Mouse (Mus musculus) T-cell, adult 2 months (primary cell): ENCODE measurements around the gene Nos3.
A peak's percentile ranks its signal among the peaks of the same experiment; 100 is the strongest.
"Not testable (repeated sequence)": the region's sequence is repeated elsewhere in the genome, so short reads cannot be mapped to it uniquely, and the experiment has no call there.

Source experiments
- DNase-seq: peaks from one replicate; pipeline ENCODE4 v3.0.0; 2022; ENCODE audit warnings: low spot score

Gene Nos3

GRCm38 (mm10) chr5:24374666-24375328 lies 10.2 kb downstream of the Nos3 start:
- no peak for DNase-seq

- no peak for DNase-seq
Measured at GRCm38 (mm10) chr5:24378700-24379099, 14.1 kb downstream of the Nos3 start.

DNA sequence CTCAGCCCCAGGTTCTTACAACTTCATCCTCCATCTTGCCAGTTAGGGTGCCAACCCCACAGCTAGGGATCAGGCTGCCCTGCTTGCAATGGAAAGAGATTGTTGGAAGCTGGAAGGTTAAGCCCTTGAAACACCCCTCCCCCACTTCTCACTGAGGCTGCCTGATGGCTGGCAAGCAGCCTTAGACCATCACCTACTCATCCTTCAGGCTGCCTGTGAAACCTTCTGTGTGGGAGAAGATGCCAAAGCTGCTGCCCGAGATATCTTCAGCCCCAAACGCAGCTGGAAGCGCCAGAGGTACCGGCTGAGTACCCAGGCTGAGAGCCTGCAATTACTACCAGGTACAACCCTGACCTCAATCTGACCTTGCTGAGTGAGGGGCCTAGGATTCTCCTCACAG lies 14.9 kb downstream of the Nos3 start:
- no peak for DNase-seq

DNA sequence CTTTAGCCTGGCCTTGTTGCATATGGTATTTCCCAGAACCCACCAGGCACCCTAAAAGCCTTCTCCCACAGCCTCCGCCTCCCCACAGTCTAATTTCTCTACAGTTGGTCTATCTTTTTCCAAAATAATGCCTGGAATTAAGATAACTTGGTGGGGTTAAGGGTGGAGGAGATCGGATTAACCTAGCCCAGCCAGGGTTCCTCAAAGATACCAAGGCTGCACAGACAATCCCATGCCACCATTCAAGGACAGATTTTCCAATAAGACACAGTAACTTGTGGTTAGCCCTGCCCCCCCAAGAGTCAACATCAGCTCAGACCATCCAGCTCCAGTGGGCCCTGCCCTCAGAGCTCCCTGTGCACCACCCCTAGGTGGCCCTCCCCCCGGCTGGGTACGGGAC lies 15.9 kb downstream of the Nos3 start:
- DNase-seq, result no peak

- no peak for DNase-seq
Measured at GRCm38 (mm10) chr5:24381486-24381885, 16.9 kb downstream of the Nos3 start.

- no peak for DNase-seq
Measured at GRCm38 (mm10) chr5:24381988-24382387, 17.4 kb downstream of the Nos3 start.

- peak; percentile 90 for DNase-seq
Measured at GRCm38 (mm10) chr5:24383026-24383859, 18.6 kb downstream of the Nos3 start.

- no peak for DNase-seq
Measured at GRCm38 (mm10) chr5:24384407-24384806, 19.8 kb downstream of the Nos3 start.

- no peak for DNase-seq
Measured at GRCm38 (mm10) chr5:24385374-24385773, 20.8 kb downstream of the Nos3 start.

GRCm38 (mm10) chr5:24385887-24386550 lies 21.4 kb downstream of the Nos3 start:
- no peak for DNase-seq

DNA sequence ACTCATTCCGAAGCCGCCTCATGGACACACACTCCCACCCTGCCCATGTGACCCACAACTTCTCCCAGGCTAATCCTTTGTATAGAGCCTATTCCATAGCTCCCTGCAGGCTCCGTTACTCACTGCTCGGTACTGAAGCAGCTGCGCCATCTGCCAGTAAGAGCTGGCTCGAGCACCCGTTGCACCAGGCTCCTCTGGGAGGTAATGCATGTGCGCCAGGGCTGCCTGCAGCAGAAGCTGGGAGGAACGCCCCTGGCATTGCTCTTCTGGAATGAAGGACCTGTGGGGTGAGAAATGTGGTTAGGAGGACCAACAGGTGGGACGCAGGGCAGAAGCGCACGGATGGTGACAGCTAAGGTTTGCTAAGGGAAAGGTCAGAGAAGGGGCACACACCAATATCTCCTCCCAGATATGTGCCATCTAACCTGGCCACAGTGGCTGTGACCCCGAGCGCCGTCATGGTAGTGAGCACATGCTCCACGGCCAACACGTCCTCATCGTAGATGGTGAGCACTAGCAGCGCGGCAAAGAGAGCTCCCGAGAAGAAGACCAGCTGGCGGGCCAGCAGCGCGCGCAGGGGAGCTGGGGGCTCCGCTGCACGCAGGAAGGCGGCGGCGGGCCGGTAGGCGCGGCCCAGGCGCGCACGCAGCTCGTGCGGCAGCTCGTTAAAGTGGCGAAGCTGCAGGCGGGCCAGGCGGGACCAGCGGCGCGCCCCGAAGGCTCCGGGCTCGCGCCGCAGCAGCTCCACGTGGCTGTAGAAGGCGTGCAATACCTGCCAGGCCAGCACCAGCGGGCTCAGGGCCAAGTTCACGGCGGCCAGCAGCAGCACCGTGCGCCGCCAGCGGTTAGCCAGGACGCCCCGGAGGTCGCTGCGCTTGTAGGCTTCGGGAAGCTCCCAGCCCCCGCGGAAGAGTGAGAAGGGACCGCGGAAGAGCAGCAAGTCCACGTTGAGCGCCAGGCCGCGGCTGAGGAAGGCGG lies 22.9 kb downstream of the Nos3 start:
- peak; percentile 34 for DNase-seq

GRCm38 (mm10) chr5:24388246-24388915 lies 23.8 kb downstream of the Nos3 start:
- no peak for DNase-seq

- DNase-seq, result peak; percentile 32
Measured at GRCm38 (mm10) chr5:24389011-24389657, 24.5 kb downstream of the Nos3 start.

- no peak for DNase-seq
Measured at GRCm38 (mm10) chr5:24389658-24390020, 25.0 kb downstream of the Nos3 start.

- DNase-seq, result no peak
Measured at GRCm38 (mm10) chr5:24391864-24392263, 27.3 kb downstream of the Nos3 start, which contains the start of gene Atg9b. TSS of gene Atg9b (minus strand) at chr5:24392143.

DNA sequence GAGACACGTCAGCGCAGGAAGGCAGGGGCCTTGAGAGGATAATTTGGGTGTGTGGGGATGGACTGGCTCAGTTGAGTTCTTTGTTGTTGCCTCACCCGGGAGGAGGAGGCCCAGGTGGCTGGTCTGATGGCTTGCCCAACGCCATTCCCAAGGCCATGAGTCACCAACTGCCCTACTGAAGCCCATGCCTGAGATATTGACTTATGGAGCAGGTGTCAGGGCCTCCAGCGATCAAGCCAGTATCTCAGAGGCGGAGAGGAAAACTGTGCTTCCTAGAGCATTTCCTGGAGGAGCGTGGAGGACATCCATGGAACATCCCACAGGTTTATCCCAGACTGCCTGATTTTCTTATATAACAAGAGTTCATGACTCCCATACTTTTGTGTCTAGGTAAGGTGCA lies 28.1 kb downstream of the Nos3 start:
- no peak for DNase-seq

- DNase-seq, result peak; percentile 85
Measured at GRCm38 (mm10) chr5:24393392-24393997, 28.9 kb downstream of the Nos3 start, which contains the start of gene Abcb8. TSS of gene Abcb8 (plus strand) at chr5:24393663.

DNA sequence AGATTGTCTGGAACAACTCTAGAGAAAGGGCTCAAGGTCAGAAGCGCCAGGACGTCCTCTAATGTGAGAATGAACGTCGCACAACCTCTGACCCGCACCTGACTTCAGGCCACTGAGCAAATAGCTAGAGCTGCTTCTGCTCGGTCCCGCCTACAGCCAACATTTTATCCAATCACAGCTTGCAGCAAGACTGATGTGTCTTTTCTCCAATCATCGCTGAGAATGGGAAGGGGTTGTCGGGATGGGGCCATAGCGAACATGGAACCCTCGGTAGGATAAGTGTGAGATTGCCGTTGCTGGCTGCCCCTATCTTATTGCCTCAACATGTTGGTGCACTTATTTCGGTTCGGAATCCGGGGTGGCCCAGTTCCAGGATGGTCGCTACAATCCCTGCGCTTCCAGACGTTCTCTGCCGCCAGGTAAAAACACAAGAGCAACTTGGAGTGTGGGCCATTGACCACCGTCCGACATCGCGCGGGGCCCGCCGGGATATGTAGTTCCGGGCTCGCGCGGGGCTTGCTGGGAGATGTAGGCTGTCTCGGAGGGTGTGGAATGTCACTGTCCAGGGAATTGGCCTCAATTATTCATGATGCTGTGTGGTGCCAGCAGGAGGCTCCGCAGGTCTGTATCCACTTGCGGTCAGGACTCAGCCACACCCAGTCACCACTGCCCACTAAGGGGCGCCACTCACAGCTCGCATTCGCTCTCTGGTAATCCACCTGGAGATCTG lies 29.7 kb downstream of the Nos3 start:
- peak; percentile 86 for DNase-seq

- DNase-seq, result not testable (repeated sequence)
Measured at GRCm38 (mm10) chr5:24396254-24396653, 31.6 kb downstream of the Nos3 start.
